Mouse (Mus musculus) gastrocnemius, adult 18-20 months (tissue): ENCODE results near the gene Zdhhc13. TPM values are rescaled to one million over a fixed set of nuclear protein-coding genes. Genes with fewer than 3 reads are reported as not detected.
A peak's percentile ranks its signal among the peaks of the same experiment; 100 is the strongest.

ENCODE experiments used
- DNase-seq: peaks from one replicate; pipeline ENCODE4 v3.0.0; 2021; ENCODE audit warnings: low spot score
- total RNA-seq, 2 experiments: library from RNA; stranded (reverse); gene quantifications; 2 replicates each; pipeline ENCODE4 v1.2.3; 2021

Gene Zdhhc13
- total RNA-seq, 2 experiments from 2014 or later: 4.0 to 4.5 TPM

DNA sequence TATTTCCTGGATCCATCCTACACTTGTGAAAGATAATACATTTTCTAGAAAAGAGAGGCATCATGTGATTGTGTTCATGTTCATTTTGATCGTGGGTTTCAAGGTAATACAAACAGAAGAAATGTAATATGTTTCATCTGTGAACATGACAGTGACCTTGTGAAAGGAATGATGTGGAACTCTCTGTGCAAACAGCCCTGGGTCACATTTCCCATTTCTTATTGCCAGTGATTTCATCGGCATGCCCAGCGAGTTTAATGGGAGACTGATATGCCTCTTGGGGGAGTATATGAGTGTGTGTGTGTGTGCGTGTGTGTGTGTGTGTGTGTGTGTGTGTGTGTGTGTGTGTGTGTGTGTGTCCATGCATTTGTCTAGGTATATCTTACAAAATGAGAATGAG is 52.7 kb downstream of the Zdhhc13 start:
- DNase-seq: no peak

- DNase-seq: no peak
These were observed 53.5 kb downstream of the Zdhhc13 start for GRCm38 (mm10) chr7:48842353-48842752.

DNA sequence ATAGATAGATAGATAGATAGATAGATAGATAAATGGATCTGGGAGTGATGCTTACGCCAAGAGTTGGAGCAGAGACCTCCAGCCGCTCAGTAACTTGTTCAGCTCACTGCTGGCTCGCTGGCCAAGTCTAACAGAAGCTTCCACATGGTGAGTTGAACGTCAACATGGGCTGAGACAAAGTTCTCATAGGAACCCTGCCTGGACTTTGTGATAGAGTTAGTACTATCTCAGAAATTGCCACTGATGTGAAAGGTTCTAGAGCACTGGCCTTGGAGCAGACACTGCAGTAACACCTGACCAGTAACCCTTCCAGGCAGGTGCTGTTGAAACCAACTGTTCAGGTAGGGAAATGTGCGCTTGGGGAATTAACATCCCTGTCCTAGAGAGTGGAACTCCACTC is 54.7 kb downstream of the Zdhhc13 start:
- no peak for DNase-seq

DNA sequence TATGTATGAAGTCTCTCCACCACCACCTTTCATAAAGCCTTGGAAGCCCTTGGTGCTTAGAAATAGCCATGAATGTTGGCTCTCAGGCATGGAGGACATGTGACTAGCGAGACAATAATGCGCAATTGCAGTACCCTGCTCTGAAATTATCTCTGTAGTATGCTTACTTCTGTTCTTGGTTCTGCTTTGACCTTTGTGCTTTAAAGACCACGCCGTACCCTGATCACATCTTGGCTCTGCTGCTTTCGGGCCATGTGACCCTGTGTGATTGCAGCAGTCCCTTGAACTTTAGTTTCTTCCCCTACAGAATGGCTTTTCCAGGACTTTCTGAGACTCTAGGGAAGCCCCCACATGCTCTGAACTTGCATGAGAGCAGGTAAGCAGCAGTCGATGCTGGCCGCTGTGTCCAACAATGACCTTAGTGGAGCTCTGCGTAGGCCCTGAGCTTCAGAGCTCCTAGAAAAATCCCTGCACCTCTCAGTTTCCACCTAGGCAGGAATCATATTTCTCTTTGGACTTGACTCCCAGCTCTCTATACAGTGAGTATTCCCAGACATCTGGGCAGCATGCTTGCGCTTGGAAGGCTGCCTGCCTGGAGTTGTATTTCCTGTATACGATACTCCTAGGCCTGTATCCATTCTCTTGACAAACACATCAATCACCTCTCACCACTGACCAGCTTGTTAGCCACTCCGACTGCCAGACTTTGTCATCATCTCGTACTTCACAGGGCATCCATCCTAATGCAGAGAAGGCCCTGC is 56.6 kb downstream of the Zdhhc13 start:
- DNase-seq: no peak

DNA sequence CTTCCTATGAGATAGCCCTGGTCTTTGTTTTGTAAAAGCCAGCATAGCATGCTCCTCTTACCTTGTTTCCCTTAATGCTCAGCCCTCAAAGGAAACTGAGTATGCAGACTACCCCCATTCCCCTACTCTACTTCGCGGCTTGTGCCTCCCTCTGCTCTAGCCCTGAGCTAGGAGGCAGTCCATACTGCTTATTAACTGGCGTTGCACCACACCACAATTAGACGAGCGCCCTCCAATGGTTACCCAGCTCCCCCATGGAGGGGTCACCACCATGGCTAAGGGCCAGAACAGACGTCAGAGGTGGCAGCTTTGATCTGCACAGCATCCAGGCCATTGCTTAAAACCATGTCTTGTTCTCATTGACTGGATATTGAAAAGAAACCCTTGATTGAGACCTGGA is 58.0 kb downstream of the Zdhhc13 start:
- DNase-seq: no peak

GRCm38 (mm10) chr7:48847820-48848650 is 59.2 kb downstream of the Zdhhc13 start, which contains the start of gene Csrp3:
TSS of gene Csrp3 (minus strand) at chr7:48848033.
- DNase-seq: no peak

- DNase-seq: no peak
These were observed 62.8 kb downstream of the Zdhhc13 start for GRCm38 (mm10) chr7:48851529-48852104.

DNA sequence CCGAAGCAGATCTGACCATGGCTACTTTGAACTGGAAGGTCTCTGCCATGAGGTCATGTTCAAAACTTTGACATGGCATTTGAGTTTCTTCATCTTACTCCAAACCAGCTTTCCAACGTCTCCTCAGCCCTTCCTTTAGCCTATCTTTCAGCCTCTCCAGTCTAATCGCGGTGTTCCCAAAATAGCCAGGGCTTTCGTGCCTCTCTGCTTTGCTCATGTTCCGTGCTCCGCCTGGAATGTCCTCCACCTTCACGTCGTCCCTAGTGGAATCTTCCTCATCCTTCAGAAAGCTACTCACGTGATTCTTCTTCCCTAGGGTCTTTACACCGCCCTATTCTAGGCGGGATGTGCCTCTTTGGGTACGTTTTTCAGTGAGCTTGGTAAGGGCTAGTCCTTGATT is 64.7 kb downstream of the Zdhhc13 start:
- DNase-seq: no peak

- DNase-seq: no peak
These were observed 66.7 kb downstream of the Zdhhc13 start for GRCm38 (mm10) chr7:48855461-48855860.

DNA sequence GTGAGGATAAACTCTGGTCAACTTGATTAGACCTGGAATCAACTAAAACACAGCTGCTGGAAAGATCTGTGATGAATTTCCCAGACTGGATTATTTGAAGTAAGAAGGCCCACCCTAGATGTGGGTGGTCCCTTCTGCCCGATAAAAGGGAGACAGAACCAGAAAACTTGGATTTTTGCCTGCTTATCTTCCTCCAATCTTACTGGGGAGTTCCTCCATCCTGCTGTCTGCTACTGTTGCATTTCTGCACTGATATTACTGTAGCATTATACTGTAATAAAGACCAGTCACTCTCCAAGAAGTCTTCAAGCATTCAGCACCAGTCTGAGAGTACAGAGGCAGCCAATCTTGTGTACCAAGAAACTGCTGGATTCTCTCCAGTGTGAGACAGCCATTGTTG is 69.5 kb downstream of the Zdhhc13 start:
- DNase-seq: no peak

DNA sequence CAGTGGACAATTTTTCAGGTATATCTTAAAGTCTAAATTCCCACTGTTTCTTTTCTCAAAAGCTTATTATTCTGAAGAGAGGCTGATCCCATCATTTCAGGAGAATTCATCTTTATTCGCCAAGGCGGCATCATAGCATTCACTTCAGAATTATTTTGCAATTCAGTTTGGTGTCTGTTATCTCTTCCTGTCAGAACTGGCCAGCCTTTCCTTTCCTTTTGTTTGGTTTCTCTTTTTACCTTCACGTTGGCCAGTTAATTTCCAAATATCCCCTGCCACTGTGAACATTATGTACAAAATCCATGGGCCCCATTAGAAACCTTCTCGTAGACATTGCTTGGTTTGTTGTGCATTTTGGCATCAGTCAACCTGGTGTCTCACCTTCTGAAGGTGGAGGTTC is 70.6 kb downstream of the Zdhhc13 start:
- DNase-seq: no peak

- DNase-seq: no peak
These were observed 72.1 kb downstream of the Zdhhc13 start for GRCm38 (mm10) chr7:48860948-48861347.

DNA sequence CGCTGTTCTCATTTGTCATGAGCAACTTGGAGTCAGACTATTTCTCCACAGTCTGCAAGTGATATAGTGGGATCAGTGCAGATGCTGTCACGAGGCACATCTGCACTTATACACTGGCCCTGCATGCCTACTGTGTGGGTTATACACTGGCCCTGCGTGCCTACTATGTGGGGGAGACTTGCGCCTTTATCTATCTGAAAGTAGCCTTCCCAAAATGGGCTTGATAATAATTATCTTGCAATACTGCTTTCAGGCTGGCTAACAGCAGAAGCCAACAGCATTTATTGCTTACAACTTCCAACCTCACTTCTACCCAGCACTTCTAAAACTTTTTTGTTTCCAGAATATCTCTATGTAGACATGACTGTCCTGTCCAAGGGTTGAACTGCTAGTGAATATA is 73.0 kb downstream of the Zdhhc13 start:
- no peak for DNase-seq

GRCm38 (mm10) chr7:48864199-48864598 is 75.4 kb downstream of the Zdhhc13 start:
- DNase-seq: no peak

DNA sequence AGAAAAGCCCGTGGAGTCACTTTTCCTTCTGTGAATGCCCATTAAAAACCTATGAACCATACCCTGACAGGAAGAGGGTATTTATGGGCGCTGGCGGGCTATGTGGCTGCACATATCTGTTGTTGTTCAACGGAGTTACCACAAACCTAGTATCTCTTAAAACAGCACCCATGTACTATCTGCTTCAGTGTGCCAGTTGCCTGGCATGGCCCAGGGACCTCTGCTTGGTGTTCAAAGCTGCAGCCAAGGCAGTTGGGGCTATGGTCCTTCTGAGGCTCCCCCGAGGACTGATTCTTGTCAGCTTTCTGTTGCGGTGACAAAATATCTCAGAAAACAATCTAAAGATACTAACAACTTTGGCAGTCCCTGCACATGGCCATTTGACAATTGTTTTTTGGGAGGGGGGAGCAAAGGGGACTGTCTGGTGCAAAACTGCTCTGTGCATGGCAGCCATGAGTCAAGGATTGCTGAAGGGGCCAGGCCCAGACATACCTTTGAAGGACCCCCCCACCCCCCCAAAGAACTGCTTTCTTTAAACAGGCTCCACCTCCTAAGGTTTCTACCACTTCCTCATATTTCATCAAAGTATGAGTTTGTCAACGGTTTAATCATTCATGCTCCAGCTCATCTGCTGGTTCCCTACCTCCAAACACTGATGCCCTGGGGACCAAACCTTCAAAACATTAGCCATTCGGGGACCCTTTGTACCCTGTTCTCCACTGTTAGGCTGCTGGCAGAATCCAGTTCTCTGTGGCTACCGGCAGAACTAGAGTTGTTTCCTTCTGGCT is 76.1 kb downstream of the Zdhhc13 start:
- no peak for DNase-seq

GRCm38 (mm10) chr7:48867576-48867975 is 78.8 kb downstream of the Zdhhc13 start:
- no peak for DNase-seq

- DNase-seq: no peak
These were observed 81.3 kb downstream of the Zdhhc13 start for GRCm38 (mm10) chr7:48870144-48870543.

GRCm38 (mm10) chr7:48870579-48871180 is 81.9 kb downstream of the Zdhhc13 start:
- no peak for DNase-seq

GRCm38 (mm10) chr7:48871292-48871691 is 82.5 kb downstream of the Zdhhc13 start:
- no peak for DNase-seq

DNA sequence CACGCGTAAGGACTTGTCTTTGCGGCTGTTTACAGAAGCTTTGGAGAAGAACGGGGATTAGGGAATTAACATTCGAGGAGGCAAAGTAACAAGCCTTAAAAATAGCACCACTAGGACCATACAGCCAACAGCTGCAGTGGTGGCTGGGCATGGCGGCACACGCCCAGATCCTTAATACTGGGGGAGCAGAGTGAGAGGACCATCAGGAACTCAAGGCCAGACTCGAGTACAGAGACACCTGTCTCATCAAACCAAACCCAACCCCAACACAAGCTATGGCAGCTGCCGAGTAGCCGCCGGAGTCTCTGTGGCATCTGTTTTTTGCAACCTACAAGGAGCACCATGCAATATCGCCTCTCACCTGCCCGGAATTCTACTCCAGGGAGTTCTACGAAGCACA is 86.3 kb downstream of the Zdhhc13 start:
- DNase-seq: no peak

GRCm38 (mm10) chr7:48876526-48876925 is 87.7 kb downstream of the Zdhhc13 start:
- peak; percentile 52 for DNase-seq
